Mouse (Mus musculus) induced T-regulatory cell, adult 2 months (primary cell): ENCODE results near the gene Gtpbp1.

Source experiments
- DNase-seq: peaks from one replicate; pipeline ENCODE4 v3.0.0-alpha.2; 2012; ENCODE audit warnings: low read depth

The Gtpbp1 gene

GRCm38 (mm10) chr15:79685141-79685641, 5.5 kb upstream of the Gtpbp1 start:
- DNase-seq, result no peak

- peak; percentile 43 for DNase-seq
Observed at GRCm38 (mm10) chr15:79686046-79686869, 4.4 kb upstream of the Gtpbp1 start.

GRCm38 (mm10) chr15:79687175-79687574, 3.5 kb upstream of the Gtpbp1 start:
- DNase-seq, result no peak

GRCm38 (mm10) chr15:79687646-79688267, 2.9 kb upstream of the Gtpbp1 start, which contains the start of gene Josd1:
Gene Josd1 (minus strand): TSS chr15:79687919.
- DNase-seq, result peak; percentile 98

GRCm38 (mm10) chr15:79688268-79688956, 2.2 kb upstream of the Gtpbp1 start:
- DNase-seq, result no peak

- peak; percentile 89 for DNase-seq
Observed at GRCm38 (mm10) chr15:79689662-79690425, 801 bp upstream of the Gtpbp1 start.

- DNase-seq, result no peak
Observed at GRCm38 (mm10) chr15:79691023-79691508, 421 bp downstream of the Gtpbp1 start.

GRCm38 (mm10) chr15:79692334-79692733, 1.7 kb downstream of the Gtpbp1 start:
- DNase-seq, result peak; percentile 33

- peak; percentile 81 for DNase-seq
Observed at GRCm38 (mm10) chr15:79693740-79694139, 3.1 kb downstream of the Gtpbp1 start.

- peak; percentile 52 for DNase-seq
Observed at GRCm38 (mm10) chr15:79694512-79694911, 3.9 kb downstream of the Gtpbp1 start.

GRCm38 (mm10) chr15:79695516-79695915, 4.9 kb downstream of the Gtpbp1 start:
- DNase-seq, result no peak

GRCm38 (mm10) chr15:79696508-79696907, 5.9 kb downstream of the Gtpbp1 start:
- no peak for DNase-seq

GRCm38 (mm10) chr15:79697011-79697410, 6.4 kb downstream of the Gtpbp1 start:
- no peak for DNase-seq

GRCm38 (mm10) chr15:79697558-79698187, 7.0 kb downstream of the Gtpbp1 start:
- no peak for DNase-seq

- no peak for DNase-seq
Observed at GRCm38 (mm10) chr15:79706603-79707214, 16.1 kb downstream of the Gtpbp1 start.

- no peak for DNase-seq
Observed at GRCm38 (mm10) chr15:79708229-79708822, 17.7 kb downstream of the Gtpbp1 start.

- DNase-seq, result no peak
Observed at GRCm38 (mm10) chr15:79715646-79716045, 25.0 kb downstream of the Gtpbp1 start.

GRCm38 (mm10) chr15:79716710-79717109, 26.1 kb downstream of the Gtpbp1 start:
- DNase-seq, result no peak

- DNase-seq, result no peak
Observed at GRCm38 (mm10) chr15:79720267-79720666, 29.6 kb downstream of the Gtpbp1 start.

- no peak for DNase-seq
Observed at GRCm38 (mm10) chr15:79720796-79721195, 30.2 kb downstream of the Gtpbp1 start.
